Mouse (Mus musculus) MEL (cell line): ENCODE measurements at regions not wholly inside any gene's neighbourhood (a gene's known extent, or its start where the extent isn't known, plus 50 kb on each side); places are given as distances from the start of the nearest gene placed in this dataset.

ENCODE experiments used
- DNase-seq: peaks from one replicate; pipeline ENCODE4 v3.0.0; 2011; ENCODE audit warnings: low read depth, low spot score
- H3K27ac ChIP-seq: 2 replicates; pipeline ENCODE4 v1.5.1; 2012; ENCODE audit warnings: low read depth, mild to moderate bottlenecking, control low read depth, low read length, moderate library complexity; ENCODE audit not compliant: control insufficient read depth
- H3K27me3 ChIP-seq, 2 experiments: fragments of 150-350 bp in 1 of 2; sonication (generic) in 1 of 2; 2 replicates each; pipeline ENCODE4 v1.6.1; 2012; ENCODE audit warnings: low read length in 2 of 2, mild to moderate bottlenecking in 2 of 2, improper control_type of control experiment in 1 of 2, moderate library complexity in 1 of 2; ENCODE audit not compliant: insufficient read depth in 2 of 2, control insufficient read depth in 1 of 2
- H3K36me3 ChIP-seq, 2 experiments: 2 replicates each; pipeline ENCODE4 v1.6.1; 2012 to 2014; ENCODE audit warnings: low read length in 2 of 2, improper control_type of control experiment in 1 of 2, inconsistent platforms in 1 of 2, mild to moderate bottlenecking in 1 of 2; ENCODE audit not compliant: insufficient read depth in 2 of 2, control insufficient read depth in 1 of 2
- H3K4me1 ChIP-seq, 2 experiments: fragments of 150-350 bp in 1 of 2; sonication (generic) in 1 of 2; 2 replicates each; pipeline ENCODE4 v1.6.1; 2012; ENCODE audit warnings: low read length in 2 of 2, improper control_type of control experiment in 1 of 2, mild to moderate bottlenecking in 1 of 2; ENCODE audit not compliant: insufficient read depth in 2 of 2, control insufficient read depth in 1 of 2
- H3K4me3 ChIP-seq, 2 experiments: fragments of 150-350 bp in 1 of 2; sonication (generic) in 1 of 2; 2 replicates each; pipeline ENCODE4 v1.5.1; 2012; ENCODE audit warnings: low read depth in 2 of 2, low read length in 2 of 2, mild to moderate bottlenecking in 2 of 2, moderate library complexity in 2 of 2, control low read depth in 1 of 2, improper control_type of control experiment in 1 of 2; ENCODE audit not compliant: control insufficient read depth in 1 of 2, insufficient read depth in 1 of 2
- H3K79me2 ChIP-seq: 2 replicates; pipeline ENCODE4 v1.6.1; 2012; ENCODE audit warnings: mild to moderate bottlenecking, low read length, moderate library complexity; ENCODE audit not compliant: control insufficient read depth, poor library complexity, insufficient read depth
- H3K9ac ChIP-seq: 2 replicates; pipeline ENCODE4 v1.6.1; 2012; ENCODE audit warnings: low read depth, mild to moderate bottlenecking, control low read depth, low read length, moderate library complexity; ENCODE audit not compliant: control insufficient read depth, poor library complexity, severe bottlenecking
- H3K9me3 ChIP-seq: fragments of 150-350 bp; sonication (generic); replicated peaks from 2 replicates; pipeline ENCODE4 v1.6.1; 2012; ENCODE audit warnings: mild to moderate bottlenecking, low read length, improper control_type of control experiment, moderate library complexity; ENCODE audit not compliant: insufficient read depth
- CHD1 ChIP-seq: IDR thresholded peaks from 2 replicates; pipeline ENCODE4 v1.6.1; 2012; ENCODE audit warnings: low read depth, mild to moderate bottlenecking, inconsistent platforms, low read length, improper control_type of control experiment
- CHD2 ChIP-seq: IDR thresholded peaks from 2 replicates; pipeline ENCODE4 v1.6.1; 2011; ENCODE audit warnings: low read length, improper control_type of control experiment
- CTCF ChIP-seq, 3 experiments: IDR thresholded peaks in 2 of 3; conservative IDR thresholded peaks in 1 of 3; 2 replicates each; pipeline ENCODE4 v1.5.1; 2011 to 2012; ENCODE audit warnings: low read length in 3 of 3, low read depth in 2 of 3, mild to moderate bottlenecking in 2 of 3, improper control_type of control experiment in 1 of 3, inconsistent platforms in 1 of 3, mixed read lengths in 1 of 3, moderate library complexity in 1 of 3; ENCODE audit not compliant: control insufficient read depth in 1 of 3, insufficient read depth in 1 of 3, poor library complexity in 1 of 3, severe bottlenecking in 1 of 3
- ELF1 ChIP-seq: IDR thresholded peaks from 2 replicates; pipeline ENCODE4 v1.6.1; 2014; ENCODE audit warnings: low read depth, mild to moderate bottlenecking, inconsistent platforms, low read length, improper control_type of control experiment, moderate library complexity
- EP300 ChIP-seq, 2 experiments: IDR thresholded peaks; 2 replicates each; pipeline ENCODE4 v1.6.1; 2011; ENCODE audit warnings: improper control_type of control experiment in 2 of 2, low read length in 2 of 2, low read depth in 1 of 2, mild to moderate bottlenecking in 1 of 2
- HCFC1 ChIP-seq: IDR thresholded peaks from 2 replicates; pipeline ENCODE4 v1.6.1; 2012; ENCODE audit warnings: low read depth, mild to moderate bottlenecking, inconsistent platforms, low read length, improper control_type of control experiment, moderate library complexity
- JUND ChIP-seq: IDR thresholded peaks from 2 replicates; pipeline ENCODE4 v1.6.1; 2011; ENCODE audit warnings: low read depth, mild to moderate bottlenecking, improper control_type of control experiment, low read length
- MAX ChIP-seq: IDR thresholded peaks from 2 replicates; pipeline ENCODE4 v1.6.1; 2011; ENCODE audit warnings: low read length, improper control_type of control experiment
- MEF2A ChIP-seq: IDR thresholded peaks from 2 replicates; pipeline ENCODE4 v1.6.1; 2014; ENCODE audit warnings: low read depth, mild to moderate bottlenecking, inconsistent platforms, low read length, improper control_type of control experiment; ENCODE audit not compliant: poor library complexity, insufficient replicate concordance, severe bottlenecking; ENCODE audit errors: extremely low read depth
- MYB ChIP-seq: IDR thresholded peaks from 2 replicates; pipeline ENCODE4 v1.6.1; 2011; ENCODE audit warnings: mild to moderate bottlenecking, low read depth, low read length, improper control_type of control experiment
- MYC ChIP-seq: IDR thresholded peaks from 2 replicates; pipeline ENCODE4 v1.6.1; 2011; ENCODE audit warnings: low read depth, mild to moderate bottlenecking, low read length, improper control_type of control experiment, moderate library complexity
- NRF1 ChIP-seq: IDR thresholded peaks from 2 replicates; pipeline ENCODE4 v1.6.1; 2014; ENCODE audit warnings: low read depth, mild to moderate bottlenecking, inconsistent platforms, low read length, improper control_type of control experiment, moderate library complexity; ENCODE audit not compliant: poor library complexity, insufficient read depth, severe bottlenecking
- POLR2A ChIP-seq, 2 experiments: IDR thresholded peaks; 2 replicates each; pipeline ENCODE4 v1.6.1; 2011 to 2012; ENCODE audit warnings: low read length in 2 of 2, mild to moderate bottlenecking in 2 of 2, control low read depth in 1 of 2, improper control_type of control experiment in 1 of 2, low read depth in 1 of 2, moderate library complexity in 1 of 2; ENCODE audit not compliant: control insufficient read depth in 1 of 2, insufficient read depth in 1 of 2, poor library complexity in 1 of 2
- POLR2AphosphoS5 ChIP-seq: IDR thresholded peaks from 2 replicates; pipeline ENCODE4 v1.6.1; 2012; ENCODE audit warnings: low read depth, borderline replicate concordance, mild to moderate bottlenecking, inconsistent platforms, low read length, moderate library complexity, mixed read lengths
- RAD21 ChIP-seq: IDR thresholded peaks from 2 replicates; pipeline ENCODE4 v1.6.1; 2011; ENCODE audit warnings: mild to moderate bottlenecking, low read depth, low read length, improper control_type of control experiment
- RCOR1 ChIP-seq: IDR thresholded peaks from 2 replicates; pipeline ENCODE4 v1.6.1; 2012; ENCODE audit warnings: low read depth, mild to moderate bottlenecking, inconsistent platforms, low read length, improper control_type of control experiment
- SIN3A ChIP-seq: IDR thresholded peaks from 2 replicates; pipeline ENCODE4 v1.6.1; 2012; ENCODE audit warnings: low read length, improper control_type of control experiment, inconsistent platforms
- SMC3 ChIP-seq: IDR thresholded peaks from 2 replicates; pipeline ENCODE4 v1.6.1; 2011; ENCODE audit warnings: low read depth, low read length, improper control_type of control experiment
- TAL1 ChIP-seq: IDR thresholded peaks from 2 replicates; pipeline ENCODE4 v1.6.1; 2012; ENCODE audit warnings: mild to moderate bottlenecking, inconsistent platforms, low read length, moderate library complexity, mixed read lengths
- TBP ChIP-seq: IDR thresholded peaks from 2 replicates; pipeline ENCODE4 v1.8.0; 2011; ENCODE audit warnings: low read depth, low read length, improper control_type of control experiment
- USF1 ChIP-seq: IDR thresholded peaks from 2 replicates; pipeline ENCODE4 v1.6.1; 2014; ENCODE audit warnings: low read depth, mild to moderate bottlenecking, inconsistent platforms, low read length, improper control_type of control experiment, moderate library complexity
- ZKSCAN1 ChIP-seq: IDR thresholded peaks from 2 replicates; pipeline ENCODE4 v1.6.1; 2012; ENCODE audit warnings: low read depth, mild to moderate bottlenecking, inconsistent platforms, low read length, improper control_type of control experiment, moderate library complexity

GRCm38 (mm10) chr3:137783937-137784911 lies 80.1 kb upstream of the H2afz start:
- peaks cover 0 to 17% of the 10 kb centered on the region in 2 experiments; a peak in 2 of 4 replicates for H3K36me3 ChIP-seq
- no peaks in the 10 kb centered on the region for H3K9me3 ChIP-seq
- no peak for DNase-seq
- no peak overlapping the region for H3K4me3 ChIP-seq
- no peaks in the 10 kb centered on the region for H3K27me3 ChIP-seq
- no peaks in the 10 kb centered on the region for H3K79me2 ChIP-seq
- TF ChIP-seq RAD21 = peak; percentile 29
- peak in 1 of 3 experiments; percentile 40; a peak in 2 of 6 replicates for TF ChIP-seq CTCF (IDR thresholded peaks at IDR 0.05 in 2 of 3, conservative IDR thresholded peaks at IDR 0.05 in 1 of 3; ENCODE audit: control insufficient read depth in 1 of 3, insufficient read depth in 1 of 3, low read depth in 2 of 3, low read length in 3 of 3, poor library complexity in 1 of 3, severe bottlenecking in 1 of 3)
- no peak for TF ChIP-seq TAL1
- no peak for TF ChIP-seq EP300 (IDR thresholded peaks at IDR 0.05; ENCODE audit: low read depth in 1 of 2, low read length in 2 of 2)
- TF ChIP-seq POLR2A (IDR thresholded peaks at IDR 0.05; ENCODE audit: control insufficient read depth in 1 of 2, insufficient read depth in 1 of 2, low read depth in 1 of 2, low read length in 2 of 2, poor library complexity in 1 of 2) = no peak
- no peak for TF ChIP-seq JUND
- TF ChIP-seq ELF1 = no peak
- TF ChIP-seq ZKSCAN1 = no peak
- TF ChIP-seq SIN3A = no peak
- TF ChIP-seq MYB = no peak
- TF ChIP-seq CHD1 = no peak
- no peak for TF ChIP-seq NRF1
- no peak for TF ChIP-seq MYC
- no peak for TF ChIP-seq MEF2A
- no peak for TF ChIP-seq TBP
- TF ChIP-seq CHD2 = no peak
- TF ChIP-seq HCFC1 = no peak
- no peak for TF ChIP-seq MAX
- TF ChIP-seq USF1 = no peak
- peak; percentile 66 for TF ChIP-seq SMC3
- TF ChIP-seq RCOR1 = no peak
- TF ChIP-seq POLR2AphosphoS5 = no peak
- H3K4me1 ChIP-seq = peaks cover 4 to 14% of the 10 kb centered on the region in 2 experiments
- no peak overlapping the region for H3K27ac ChIP-seq
- no peak overlapping the region for H3K9ac ChIP-seq
